Mouse (Mus musculus) liver, adult 2 months (tissue): ENCODE measurements at regions not wholly inside any gene's neighbourhood (a gene's known extent, or its start where the extent isn't known, plus 50 kb on each side); places are given as distances from the start of the nearest gene placed in this dataset.
A peak's percentile ranks its signal among the peaks of the same experiment; 100 is the strongest.

Experiments
- DNase-seq: peaks from one replicate; pipeline ENCODE4 v3.0.0-alpha.2; 2011; ENCODE audit warnings: low read depth, low spot score; ENCODE audit errors: extremely low read depth
- H3K27ac ChIP-seq: fragments of 200-500 bp; replicated peaks from 2 replicates; pipeline ENCODE4 v1.5.1; 2012; ENCODE audit warnings: low read depth, mild to moderate bottlenecking, control low read depth, inconsistent platforms, low read length; ENCODE audit not compliant: insufficient read depth
- H3K27me3 ChIP-seq: fragments of 200-500 bp; 2 replicates; pipeline ENCODE4 v1.6.1; 2012; ENCODE audit warnings: mild to moderate bottlenecking, moderate library complexity, low read length, inconsistent platforms; ENCODE audit not compliant: control insufficient read depth, insufficient read depth
- H3K36me3 ChIP-seq: fragments of 200-500 bp; 2 replicates; pipeline ENCODE4 v1.6.1; 2012; ENCODE audit warnings: low read length, inconsistent platforms; ENCODE audit not compliant: control insufficient read depth, insufficient read depth
- H3K4me1 ChIP-seq: fragments of 200-500 bp; 2 replicates; pipeline ENCODE4 v1.6.1; 2011; ENCODE audit warnings: low read length; ENCODE audit not compliant: control insufficient read depth, insufficient read depth
- H3K4me3 ChIP-seq: fragments of 200-500 bp; 2 replicates; pipeline ENCODE4 v1.5.1; 2011; ENCODE audit warnings: low read depth, mild to moderate bottlenecking, control low read depth, low read length, moderate library complexity; ENCODE audit not compliant: insufficient read depth
- H3K79me2 ChIP-seq: fragments of 200-500 bp; 2 replicates; pipeline ENCODE4 v1.6.1; 2012; ENCODE audit warnings: inconsistent platforms, mild to moderate bottlenecking, low read length, moderate library complexity; ENCODE audit not compliant: control insufficient read depth, insufficient read depth
- H3K9ac ChIP-seq: fragments of 200-500 bp; 2 replicates; pipeline ENCODE4 v1.6.1; 2012; ENCODE audit warnings: low read depth, mild to moderate bottlenecking, control low read depth, inconsistent platforms, low read length
- CTCF ChIP-seq: fragments of 200-500 bp; IDR thresholded peaks from 2 replicates; pipeline ENCODE4 v1.5.1; 2011; ENCODE audit warnings: low read depth, low read length, control low read depth
- POLR2A ChIP-seq: fragments of 200-500 bp; IDR thresholded peaks from 2 replicates; pipeline ENCODE4 v1.6.1; 2011; ENCODE audit warnings: low read length, control low read depth; ENCODE audit not compliant: insufficient read depth; ENCODE audit errors: extremely low read depth
- WGBS: fragments of 180-500 bp; shearing (Covaris S2); methylation state at CpG from one replicate; pipeline ENCODE4 v1.1.7; 2018; 5-methylcytosine and 5-hydroxymethylcytosine counted together

GRCm38 (mm10) chr15:97125836-97126822, 70.4 kb upstream of the Slc38a4 start:
- Histone ChIP-seq H3K79me2 (no peaks in the 10 kb centered on the region), H3K4me3 (no peak overlapping the region), H3K9ac (no peak overlapping the region), H3K4me1 (no peaks in the 10 kb centered on the region), H3K27ac (no peak overlapping the region), H3K27me3 (no peaks in the 10 kb centered on the region), H3K36me3 (no peaks in the 10 kb centered on the region)
- TF ChIP-seq POLR2A (no peak), CTCF (peak; percentile 24; the same call in 1 of the 2 replicates)
- 85% methylated on average over 15 of the region's 15 CpGs for WGBS
- DNase-seq = peak; percentile 40

GRCm38 (mm10) chr15:97122263-97122662, 66.5 kb upstream of the Slc38a4 start:
- TF ChIP-seq POLR2A (no peak), CTCF (no peak)
- H3K79me2 ChIP-seq = no peaks in the 10 kb centered on the region

GRCm38 (mm10) chr15:97112452-97113200, 56.9 kb upstream of the Slc38a4 start:
- Histone ChIP-seq H3K36me3 (no peaks in the 10 kb centered on the region), H3K27ac (no peak overlapping the region), H3K27me3 (no peaks in the 10 kb centered on the region), H3K79me2 (no peaks in the 10 kb centered on the region), H3K4me3 (no peak overlapping the region), H3K4me1 (no peaks in the 10 kb centered on the region), H3K9ac (no peak overlapping the region)
- no peak for DNase-seq
- WGBS = 93% methylated on average over 19 of the region's 19 CpGs
- TF ChIP-seq POLR2A (no peak), CTCF (no peak)

More at GRCm38 (mm10) chr15:97122263-97122662, 66.5 kb upstream of the Slc38a4 start:
- no peaks in the 10 kb centered on the region for H3K27me3 ChIP-seq
- no peak for DNase-seq
- WGBS = 94% methylated on average over 6 of the region's 6 CpGs
- H3K4me3 ChIP-seq = no peak overlapping the region
- H3K4me1 ChIP-seq = no peaks in the 10 kb centered on the region
- H3K9ac ChIP-seq = no peak overlapping the region
- no peak overlapping the region for H3K27ac ChIP-seq
- no peaks in the 10 kb centered on the region for H3K36me3 ChIP-seq

GRCm38 (mm10) chr15:97111320-97112192, 55.8 kb upstream of the Slc38a4 start:
- Histone ChIP-seq H3K27ac (no peak overlapping the region), H3K27me3 (no peaks in the 10 kb centered on the region), H3K4me3 (no peak overlapping the region), H3K36me3 (no peaks in the 10 kb centered on the region), H3K79me2 (no peaks in the 10 kb centered on the region), H3K4me1 (no peaks in the 10 kb centered on the region), H3K9ac (no peak overlapping the region)
- WGBS = 86% methylated on average over 11 of the region's 11 CpGs
- no peak for DNase-seq
- no peak for TF ChIP-seq CTCF
- no peak for TF ChIP-seq POLR2A

GRCm38 (mm10) chr15:97107779-97108178, 52.0 kb upstream of the Slc38a4 start:
- Histone ChIP-seq H3K9ac (no peak overlapping the region), H3K27ac (no peak overlapping the region), H3K79me2 (no peaks in the 10 kb centered on the region), H3K4me3 (no peak overlapping the region), H3K4me1 (peaks cover 7% of the 10 kb centered on the region), H3K27me3 (no peaks in the 10 kb centered on the region), H3K36me3 (no peaks in the 10 kb centered on the region)
- WGBS = 69% methylated on average over 10 of the region's 10 CpGs
- DNase-seq = no peak
- TF ChIP-seq CTCF = no peak
- no peak for TF ChIP-seq POLR2A
